Mouse (Mus musculus) natural killer cell, adult 2 months (primary cell): ENCODE measurements around the gene Apol11a.
"Not testable (repeated sequence)": the region's sequence is repeated elsewhere in the genome, so short reads cannot be mapped to it uniquely, and the experiment has no call there.

Experiments used
- DNase-seq, 2 experiments: peaks; one replicate each; pipeline ENCODE4 v3.0.0; 2022; ENCODE audit warnings: low spot score in 2 of 2

Apol11a gene

DNA sequence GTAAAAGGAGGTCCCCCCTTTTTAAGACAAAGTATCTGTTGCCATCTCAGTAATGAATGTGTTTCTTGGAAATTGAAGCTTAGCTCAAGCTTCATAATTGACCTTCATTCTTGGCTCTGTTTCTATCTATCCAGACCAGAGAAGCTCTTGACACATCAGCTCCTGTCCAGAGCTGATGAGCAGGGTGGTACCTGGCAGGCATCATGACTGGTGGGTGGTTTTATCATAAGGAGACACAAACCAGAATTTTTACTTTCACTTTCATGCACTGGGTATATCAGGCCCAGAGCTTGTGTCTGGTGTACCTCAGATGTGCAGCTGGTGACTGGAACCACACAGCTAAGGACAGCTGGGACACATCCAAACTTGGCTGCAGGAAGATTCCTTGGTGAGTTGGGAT, at the start of gene Apol11a:
TSS of gene Apol11a (plus strand) at position 306 of the 400 bp plus-strand sequence.
- DNase-seq: not testable (repeated sequence)

DNA sequence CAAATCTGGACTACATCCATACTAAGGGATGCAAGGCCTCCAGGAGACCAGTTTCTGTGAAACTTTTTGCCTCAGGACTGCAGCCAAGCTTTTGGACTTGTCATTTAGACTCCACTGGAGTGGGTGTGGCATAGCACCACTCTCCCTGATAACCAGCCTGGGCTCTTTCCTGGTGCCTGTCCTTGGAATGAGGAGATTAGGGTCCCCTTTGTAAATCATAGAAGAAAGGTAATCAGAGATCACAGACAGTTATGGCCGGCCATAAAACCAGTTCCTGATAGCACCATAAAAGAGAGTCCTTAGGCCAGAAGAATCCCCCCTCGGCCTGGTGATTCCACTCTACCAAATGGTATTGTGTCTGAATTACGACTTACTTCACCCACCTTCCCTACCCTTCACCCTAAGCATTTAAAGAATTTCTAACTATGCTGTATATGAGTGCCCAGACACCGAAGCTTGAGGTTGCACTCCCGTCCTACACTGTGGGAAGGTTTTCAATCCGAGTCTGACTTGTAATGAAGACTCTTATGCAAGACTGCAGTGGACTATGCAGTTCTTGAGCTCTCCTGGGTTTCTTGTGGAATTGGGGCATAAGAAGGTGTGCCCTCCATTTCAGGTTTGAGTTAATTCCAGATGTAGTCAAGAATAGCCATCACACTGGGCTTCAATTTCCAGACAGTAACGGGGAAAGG, 33.2 kb upstream of the Apol11a start:
- DNase-seq: not testable (repeated sequence)

DNA sequence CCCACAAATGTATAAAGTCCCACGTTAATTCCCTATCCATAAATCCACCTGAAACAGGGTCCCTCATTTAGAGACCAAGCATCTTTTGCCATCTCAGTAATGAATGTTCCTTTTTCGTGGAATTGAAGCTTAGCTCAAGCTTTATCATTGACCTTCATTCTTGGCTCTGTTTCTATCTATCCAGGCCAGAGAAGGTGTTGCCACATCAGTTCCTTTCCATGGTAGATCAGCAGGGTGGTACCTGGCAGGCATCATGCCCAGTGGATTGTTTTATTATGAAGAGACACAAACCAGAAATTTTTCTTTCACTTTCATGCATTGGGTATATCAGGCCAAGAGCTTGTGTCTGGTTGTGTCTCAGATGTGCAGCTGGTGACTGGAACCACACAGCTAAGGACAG, 31.4 kb upstream of the Apol11a start, which contains the start of gene Apol10a:
TSS of gene Apol10a (plus strand) at position 355 of the 400 bp plus-strand sequence.
- DNase-seq: not testable (repeated sequence)

DNA sequence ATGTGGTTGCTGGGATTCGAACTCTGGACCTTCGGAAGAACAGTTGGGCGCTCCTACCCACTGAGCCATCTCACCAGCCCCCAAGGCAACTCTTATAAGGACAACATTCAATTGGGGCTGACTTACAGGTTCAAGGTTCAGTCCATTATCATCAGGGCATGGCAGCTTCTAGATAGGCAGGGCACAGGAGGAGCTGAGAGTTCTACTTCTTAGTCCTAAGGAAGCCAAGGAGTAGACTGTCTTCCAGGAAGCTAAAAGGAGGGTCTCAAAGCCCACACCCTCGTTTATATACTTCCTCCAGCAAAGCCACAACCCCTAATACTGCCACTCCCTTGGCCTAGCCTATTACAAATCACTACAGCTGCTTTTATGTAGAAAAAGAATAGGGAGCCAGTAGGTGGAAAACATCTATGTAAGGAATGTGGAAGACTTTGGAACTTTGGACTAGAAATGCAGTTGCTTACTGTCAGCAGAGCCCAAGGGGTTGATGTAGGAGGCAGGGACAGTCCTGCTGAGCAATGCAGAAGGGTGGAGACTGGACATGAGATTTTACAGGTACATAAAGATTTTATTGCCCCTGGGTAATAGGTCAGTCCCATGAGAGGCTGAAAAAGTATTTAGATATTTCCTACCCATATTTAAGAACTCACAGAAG, 25.8 kb upstream of the Apol11a start:
- no peak for DNase-seq

DNA sequence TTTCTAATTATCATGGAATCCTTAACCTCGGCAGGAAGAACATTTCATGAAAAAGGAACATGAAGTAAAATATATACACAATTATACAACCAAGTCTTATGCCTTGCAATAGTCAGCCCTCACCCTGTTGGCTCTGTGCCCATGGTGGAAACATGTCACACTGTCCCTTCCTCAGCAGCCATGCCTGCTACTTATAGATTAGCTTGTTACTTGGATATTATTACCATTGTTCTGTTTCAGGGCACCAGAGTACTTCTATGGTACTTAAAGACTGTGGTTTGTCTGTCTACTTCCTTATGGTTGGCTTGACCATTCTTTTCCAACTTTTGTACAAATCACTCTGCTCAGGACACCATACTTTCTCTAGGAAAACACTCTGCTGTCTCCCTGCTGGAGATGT, 14.9 kb upstream of the Apol11a start:
- DNase-seq: not testable (repeated sequence)

DNA sequence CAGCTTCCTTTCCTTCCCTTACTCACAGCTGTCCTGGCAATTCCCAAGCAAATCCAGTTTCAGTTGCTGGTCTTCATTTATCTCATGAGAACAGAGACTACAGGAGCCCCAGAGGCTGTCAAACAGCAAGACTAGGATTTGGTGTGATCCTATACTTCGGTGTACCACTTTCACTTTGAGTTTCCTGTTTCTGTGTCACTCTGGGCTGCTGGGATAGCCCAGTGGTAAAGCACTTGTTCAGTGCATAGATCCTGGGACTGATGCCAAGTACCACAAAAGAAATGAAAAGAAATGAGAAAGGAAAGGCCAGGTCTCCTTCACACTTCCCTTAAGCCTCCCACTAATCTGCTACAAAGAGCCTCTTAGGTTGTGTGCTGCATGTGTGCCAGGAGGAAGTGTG, 13.4 kb upstream of the Apol11a start:
- DNase-seq: not testable (repeated sequence)

DNA sequence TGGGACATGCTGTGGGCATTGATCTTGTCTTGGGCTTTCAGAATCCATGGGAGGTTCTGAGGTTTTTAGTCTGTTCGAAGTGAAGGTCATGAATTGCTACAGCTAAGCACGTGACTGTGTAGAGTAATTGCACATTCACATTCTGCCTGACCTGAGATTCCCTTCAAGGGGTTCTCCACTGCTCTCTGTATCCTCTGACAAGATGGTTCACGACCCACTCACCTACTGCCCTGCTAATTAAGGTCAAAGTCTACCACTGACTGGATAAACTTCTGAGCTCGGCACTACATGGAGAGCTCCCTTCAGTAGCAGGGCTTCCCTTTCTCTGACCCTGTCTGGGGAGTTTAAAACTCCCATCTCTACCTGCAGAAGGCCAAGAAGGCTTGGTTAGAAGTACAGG, 12.5 kb downstream of the Apol11a start:
- DNase-seq: not testable (repeated sequence)

DNA sequence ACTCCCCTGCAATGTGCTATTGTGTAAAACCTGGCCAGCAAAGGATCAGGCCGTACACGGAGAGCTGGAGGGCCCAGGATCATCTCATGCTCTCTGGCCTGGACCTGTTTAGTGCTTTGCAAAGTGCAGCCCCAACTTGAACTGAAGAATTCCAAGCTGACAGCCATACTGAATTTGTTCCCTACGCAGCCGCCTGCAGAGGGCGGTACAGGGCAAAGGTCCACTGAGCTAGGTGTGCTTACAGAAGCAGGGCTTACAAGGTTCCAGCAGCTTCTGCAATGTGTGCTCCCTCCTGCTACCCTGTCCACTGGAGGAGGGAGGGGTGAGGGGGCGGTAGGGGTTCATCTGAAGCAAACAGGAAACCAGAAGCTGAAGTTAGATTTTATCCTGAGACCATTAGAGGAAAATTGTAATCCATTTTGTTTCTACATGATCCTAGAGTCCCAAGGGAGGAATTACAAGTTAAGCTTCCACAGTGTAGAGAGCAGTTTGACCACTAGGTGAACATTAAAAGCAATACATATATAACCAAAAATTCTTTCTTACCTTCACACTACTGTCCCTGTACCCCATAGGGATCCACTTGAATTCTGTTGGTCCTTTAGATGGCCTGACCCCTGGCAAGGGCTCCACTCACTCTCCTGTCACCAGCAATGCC, 15.2 kb downstream of the Apol11a start:
- not testable (repeated sequence) for DNase-seq

DNA sequence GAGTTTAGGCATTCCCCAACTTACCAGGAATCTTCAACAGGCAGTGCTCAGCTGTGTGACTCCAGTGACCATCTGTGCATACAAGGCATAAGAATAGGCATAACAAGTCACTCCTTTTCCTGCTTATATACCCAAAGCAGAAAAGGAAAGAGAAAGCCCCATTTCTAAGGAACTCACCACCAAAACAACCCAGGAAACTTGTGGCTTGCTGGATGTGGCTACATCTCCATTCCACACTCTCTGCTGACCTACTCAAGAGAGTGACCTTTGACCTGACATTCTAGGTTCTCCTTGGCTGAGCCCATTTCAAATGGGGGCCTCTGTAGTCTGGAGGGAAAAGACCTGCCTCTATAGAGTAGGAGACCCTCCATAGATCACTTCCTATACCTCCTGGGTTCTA, 25.1 kb downstream of the Apol11a start, which contains the start of gene Apol7c:
TSS of gene Apol7c (minus strand) at position 101 of the 400 bp plus-strand sequence.
- no peak for DNase-seq

DNA sequence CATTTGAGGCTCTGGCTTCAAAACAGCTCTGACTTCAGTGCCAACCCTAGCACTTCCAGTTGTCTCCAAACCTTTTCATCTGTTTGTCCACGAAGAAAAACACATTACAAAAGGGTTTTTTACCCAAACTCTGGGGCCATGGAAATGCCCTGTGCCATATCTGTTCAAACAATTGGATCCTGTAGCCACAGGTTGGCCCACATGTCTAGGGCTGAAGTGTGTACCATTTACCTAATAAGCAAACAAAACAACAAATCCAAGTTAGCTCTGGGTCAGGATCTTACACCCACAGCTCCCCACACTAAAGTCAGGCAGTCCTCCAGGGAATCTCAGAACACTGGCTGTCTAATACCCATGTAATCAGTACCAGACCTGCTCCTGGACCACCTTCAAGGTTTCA, 31.1 kb downstream of the Apol11a start:
- DNase-seq: not testable (repeated sequence)

DNA sequence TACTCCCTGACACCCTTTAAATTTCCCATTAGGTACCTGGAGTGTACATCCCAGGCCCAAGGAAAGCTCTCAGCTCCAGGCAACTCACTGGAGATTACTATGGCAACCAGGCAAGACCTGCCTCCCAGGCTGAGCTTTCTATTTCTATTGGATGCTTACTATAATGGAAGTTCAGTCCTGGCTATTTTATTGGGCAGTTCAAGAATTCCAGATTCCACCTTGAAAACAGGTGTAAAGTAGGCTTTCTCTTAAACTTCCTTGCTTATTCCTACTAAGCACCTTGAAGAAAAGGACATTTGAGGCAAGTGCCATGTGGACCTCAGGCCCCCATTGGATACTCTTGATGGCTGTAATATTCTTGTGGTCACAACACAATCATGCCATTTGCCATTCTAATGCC, 53.7 kb downstream of the Apol11a start, which contains the start of gene 1700025B11Rik:
TSS of gene 1700025B11Rik (minus strand) at position 101 of the 400 bp plus-strand sequence.
- DNase-seq: no peak

DNA sequence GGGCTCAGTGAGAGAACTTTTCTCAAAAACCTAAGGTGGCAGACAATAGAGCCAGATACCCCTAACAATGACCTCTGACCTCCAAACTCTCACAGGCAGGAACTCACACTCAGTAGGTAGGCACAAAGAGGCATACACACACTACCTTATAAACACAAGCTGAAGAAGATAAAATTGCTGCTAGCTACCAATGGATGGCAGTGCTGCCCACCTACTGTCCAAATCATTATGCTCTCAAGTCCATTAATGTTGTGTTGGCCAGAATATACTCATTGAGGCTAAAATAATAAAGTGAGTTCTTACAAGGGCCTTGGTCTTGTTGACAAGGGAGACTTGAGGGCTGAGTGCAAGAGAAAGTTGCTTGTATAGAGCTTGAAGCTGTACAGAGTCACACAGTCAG, 55.1 kb downstream of the Apol11a start:
- DNase-seq: no peak
